Mouse (Mus musculus) olfactory bulb, adult 2 months (tissue): Measurements from ENCODE around the gene 5730507C01Rik. TPM values are rescaled to one million over a fixed set of nuclear protein-coding genes. Genes with fewer than 3 reads are reported as not detected.
"Not testable (repeated sequence)": the region's sequence is repeated elsewhere in the genome, so short reads cannot be mapped to it uniquely, and the experiment has no call there.

Experiments used
- H3K27ac ChIP-seq: fragments of 200-500 bp; 2 replicates; pipeline ENCODE4 v1.5.1; 2012; ENCODE audit warnings: low read depth, low read length; ENCODE audit not compliant: insufficient read depth
- H3K4me1 ChIP-seq: fragments of 200-500 bp; 2 replicates; pipeline ENCODE4 v1.6.1; 2012; ENCODE audit warnings: low read length; ENCODE audit not compliant: control insufficient read depth, insufficient read depth
- H3K4me3 ChIP-seq: fragments of 200-500 bp; 2 replicates; pipeline ENCODE4 v1.5.1; 2012; ENCODE audit warnings: mild to moderate bottlenecking, low read depth, low read length, moderate library complexity; ENCODE audit not compliant: insufficient read depth
- CTCF ChIP-seq: fragments of 200-500 bp; IDR thresholded peaks from 2 replicates; pipeline ENCODE4 v1.5.1; 2012; ENCODE audit warnings: low read depth, mild to moderate bottlenecking, low read length, moderate library complexity; ENCODE audit not compliant: insufficient read depth
- POLR2A ChIP-seq: fragments of 200-500 bp; IDR thresholded peaks from 2 replicates; pipeline ENCODE4 v1.6.1; 2012; ENCODE audit warnings: mild to moderate bottlenecking, low read depth, low read length, moderate library complexity; ENCODE audit not compliant: insufficient read depth
- whole genome bisulfite sequencing: fragments of 180-500 bp; shearing (Covaris S2); methylation state at CpG from one replicate; pipeline ENCODE4 v1.1.7; 2018; 5-methylcytosine and 5-hydroxymethylcytosine counted together
- polyA plus RNA-seq: library from polyadenylated mRNA; stranded (reverse); fragments of >200 nt; gene quantifications from 2 replicates; pipeline ENCODE4 v1.2.4, GENCODE M21; 2012; ENCODE audit warnings: low replicate concordance; ENCODE audit not compliant: missing spikeins, insufficient read depth, insufficient read length

Gene 5730507C01Rik
- polyA plus RNA-seq, result not detected in 2 replicates

DNA sequence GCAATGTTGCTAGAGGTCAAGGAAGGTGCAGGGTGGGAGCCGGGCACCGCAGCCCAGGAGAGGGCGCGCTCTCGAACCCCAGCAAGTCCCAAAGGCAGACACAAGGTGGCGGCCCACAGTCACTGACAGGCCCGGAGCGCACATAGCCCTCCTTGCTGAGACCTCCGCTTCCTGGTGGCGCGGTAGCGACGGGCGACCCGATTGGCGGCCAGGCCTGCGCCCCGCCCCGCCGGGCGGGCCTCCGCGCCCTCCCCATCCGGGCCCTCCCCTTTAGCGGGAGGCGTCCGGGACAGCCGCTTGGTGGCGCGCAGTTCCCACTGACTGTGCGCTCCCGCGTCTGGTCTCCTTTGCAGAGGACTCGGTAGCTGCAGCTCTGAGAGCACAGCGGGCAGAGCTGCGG, at the start of gene 5730507C01Rik:
Gene 5730507C01Rik (plus strand): TSS at position 340 of the 400 bp plus-strand sequence.
- no peak within 1 kb of the TSS for H3K27ac ChIP-seq
- H3K4me1 ChIP-seq, result no peaks in the 10 kb centered on the region
- 11% methylated on average over 36 of the region's 36 CpGs for WGBS
- no peak within 1 kb of the TSS for H3K4me3 ChIP-seq
- TF ChIP-seq CTCF, result no peak
- TF ChIP-seq POLR2A, result no peak

DNA sequence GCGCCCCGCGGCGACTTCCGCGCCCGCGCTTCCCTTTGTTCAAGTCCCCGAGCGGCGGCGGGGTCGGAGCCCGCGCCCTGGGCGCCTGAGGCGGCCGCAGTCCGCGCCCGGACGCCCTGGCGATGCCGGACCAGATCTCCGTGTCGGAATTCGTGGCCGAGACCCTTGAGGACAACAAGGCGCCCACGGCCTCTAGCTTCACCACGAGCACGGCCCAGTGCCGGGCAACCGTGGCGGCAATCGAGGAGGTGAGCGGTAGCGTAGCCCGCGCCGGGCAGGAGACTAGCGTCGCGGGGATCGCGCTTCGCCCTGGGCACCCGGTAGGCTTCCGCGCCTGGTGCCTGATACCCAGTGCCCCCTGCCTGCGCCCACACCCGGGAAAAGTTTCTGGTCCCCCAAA, 306 bp downstream of the 5730507C01Rik start:
- H3K4me1 ChIP-seq, H3K27ac ChIP-seq, H3K4me3 ChIP-seq: not testable (repeated sequence)
- WGBS, result 9% methylated on average over 52 of the region's 52 CpGs

DNA sequence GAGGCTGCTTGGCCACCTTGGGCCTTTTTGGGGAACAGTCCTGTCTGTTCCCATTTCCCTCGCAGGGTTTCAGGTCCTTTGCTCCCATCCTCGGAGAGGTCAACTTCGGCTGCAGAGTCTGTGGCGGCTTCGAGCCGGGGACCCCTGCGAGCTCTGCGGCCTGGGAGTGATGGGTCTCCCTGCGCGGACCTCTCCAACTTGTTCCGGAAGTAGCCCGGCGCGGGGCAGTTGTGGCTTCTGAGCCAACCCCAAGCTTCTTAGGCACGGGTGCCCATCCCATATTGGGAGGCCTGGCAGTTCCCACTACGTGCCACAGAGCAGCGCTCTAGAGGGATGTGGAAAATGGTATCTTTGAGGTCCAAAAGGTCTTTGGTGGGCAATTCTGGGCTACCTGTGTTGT, 767 bp downstream of the 5730507C01Rik start:
- not testable (repeated sequence) for H3K27ac ChIP-seq, H3K4me1 ChIP-seq, H3K4me3 ChIP-seq
- WGBS, result 35% methylated on average over 17 of the region's 17 CpGs
